Comparison of ENCODE assay signal across 27 mouse cellular contexts in genomic region chr7:40392699-40393098, GRCm38 (mm10).
DNase-seq lines count a peak whose midpoint lies in the region; ATAC-seq and TF ChIP-seq lines count a peak whose summit lies in the region.
"Had no signal": no experiment of that assay in that cellular context is flagged by ENCODE, and none has a peak within 500 bp of the region (broad histone marks: within the 10 kb centered on the region; RNA-seq: fewer than 3 reads in every experiment).

No protein-coding gene starts in this region.

- no peaks in the 10 kb centered on the region for H3K27me3 ChIP-seq in forebrain, embryonic 12.5 days
- H3K27me3 ChIP-seq in forebrain, embryonic 16.5 days (replicated peaks; ENCODE audit: control insufficient read depth, insufficient read depth, low read length): no peaks in the 10 kb centered on the region
- no peaks in the 10 kb centered on the region for H3K27me3 ChIP-seq in midbrain, embryonic 14.5 days (ENCODE audit: control insufficient read depth, insufficient read depth, low read length)
- H3K27me3 ChIP-seq: CH12.LX; embryonic facial prominence, embryonic 15.5 days; heart, embryonic 12.5 days; hindbrain, embryonic 15.5 days; neural tube, embryonic 12.5 days; Patski; stomach, embryonic 15.5 days had no signal

- H3K36me3 ChIP-seq in forebrain, embryonic 12.5 days (replicated peaks): no peaks in the 10 kb centered on the region
- H3K36me3 ChIP-seq in forebrain, embryonic 16.5 days (ENCODE audit: control insufficient read depth, insufficient read depth): no peaks in the 10 kb centered on the region
- H3K36me3 ChIP-seq in midbrain, embryonic 14.5 days (ENCODE audit: control insufficient read depth, insufficient read depth, low read length): no peaks in the 10 kb centered on the region
- H3K36me3 ChIP-seq: embryonic facial prominence, embryonic 15.5 days; G1E; heart, embryonic 12.5 days; hindbrain, embryonic 15.5 days; neural tube, embryonic 12.5 days; stomach, embryonic 15.5 days had no signal

- H3K4me3 ChIP-seq in layer of hippocampus, adult 2 months: no peak overlapping the region
- no peak overlapping the region for H3K4me3 ChIP-seq in forebrain, embryonic 12.5 days (replicated peaks)
- H3K4me3 ChIP-seq in forebrain, embryonic 16.5 days (replicated peaks; ENCODE audit: low read length): no peak overlapping the region
- H3K4me3 ChIP-seq in midbrain, embryonic 14.5 days (replicated peaks; ENCODE audit: low read depth, low read length): no peak overlapping the region
- H3K4me3 ChIP-seq: embryonic facial prominence, embryonic 15.5 days; heart, embryonic 12.5 days; hindbrain, embryonic 15.5 days; neural tube, embryonic 12.5 days; stomach, embryonic 15.5 days had no signal

- no peak for TF ChIP-seq CTCF in layer of hippocampus, adult 2 months (conservative IDR thresholded peaks at IDR 0.05)

- no peak overlapping the region for H3K9ac ChIP-seq in forebrain, embryonic 12.5 days
- H3K9ac ChIP-seq in forebrain, embryonic 16.5 days (replicated peaks; ENCODE audit: low read depth, low read length): no peak overlapping the region
- H3K9ac ChIP-seq in midbrain, embryonic 14.5 days (replicated peaks; ENCODE audit: low read length): no peak overlapping the region
- H3K9ac ChIP-seq: embryonic facial prominence, embryonic 15.5 days; heart, embryonic 12.5 days; hindbrain, embryonic 15.5 days; neural tube, embryonic 12.5 days; stomach, embryonic 15.5 days had no signal

- no peaks in the 10 kb centered on the region for H3K9me3 ChIP-seq in forebrain, embryonic 12.5 days
- H3K9me3 ChIP-seq in forebrain, embryonic 16.5 days (ENCODE audit: control insufficient read depth, low read length): no peaks in the 10 kb centered on the region
- H3K9me3 ChIP-seq in midbrain, embryonic 14.5 days (ENCODE audit: control insufficient read depth, low read length): no peaks in the 10 kb centered on the region
- H3K9me3 ChIP-seq: embryonic facial prominence, embryonic 15.5 days; heart, embryonic 12.5 days; hindbrain, embryonic 15.5 days; neural tube, embryonic 12.5 days; stomach, embryonic 15.5 days had no signal

- H3K4me2 ChIP-seq in forebrain, embryonic 12.5 days: no peak overlapping the region
- H3K4me2 ChIP-seq in forebrain, embryonic 16.5 days (ENCODE audit: low read length): no peak overlapping the region
- H3K4me2 ChIP-seq in midbrain, embryonic 14.5 days (ENCODE audit: low read length): no peak overlapping the region
- H3K4me2 ChIP-seq: embryonic facial prominence, embryonic 15.5 days; heart, embryonic 12.5 days; hindbrain, embryonic 15.5 days; liver, embryonic 11.5 days; neural tube, embryonic 12.5 days; stomach, embryonic 15.5 days had no signal

- H3K4me1 ChIP-seq in forebrain, embryonic 12.5 days: peaks cover 34% of the 10 kb centered on the region
- H3K4me1 ChIP-seq in forebrain, embryonic 16.5 days (replicated peaks; ENCODE audit: control insufficient read depth, insufficient read depth, low read length): peaks cover 26% of the 10 kb centered on the region
- H3K4me1 ChIP-seq in midbrain, embryonic 14.5 days (ENCODE audit: control insufficient read depth, insufficient read depth, low read length): peaks cover 23% of the 10 kb centered on the region
- H3K4me1 ChIP-seq: embryonic facial prominence, embryonic 15.5 days; heart, embryonic 12.5 days; stomach, embryonic 15.5 days had no signal

- H3K27ac ChIP-seq in layer of hippocampus, adult 2 months: peak overlapping the region; percentile 74
- H3K27ac ChIP-seq in forebrain, embryonic 12.5 days: peak overlapping the region; percentile 87
- H3K27ac ChIP-seq in forebrain, embryonic 16.5 days (ENCODE audit: low read length): peak overlapping the region; percentile 77
- peak overlapping the region; percentile 33 for H3K27ac ChIP-seq in midbrain, embryonic 14.5 days (replicated peaks; ENCODE audit: low read depth, low read length)
- H3K27ac ChIP-seq: embryonic facial prominence, embryonic 15.5 days; neural tube, embryonic 12.5 days; stomach, embryonic 15.5 days had no signal

- ATAC-seq in forebrain, embryonic 12.5 days (ENCODE audit: low FRiP score): peak; percentile 42; the same call in 1 of the 2 replicates
- peak; percentile 51 for ATAC-seq in forebrain, embryonic 16.5 days
- ATAC-seq in midbrain, embryonic 14.5 days (ENCODE audit: low FRiP score, low TSS enrichment): peak; percentile 9; the same call in 1 of the 2 replicates
- ATAC-seq: intestine, postnatal 0 days; Patski had no signal

- DNase-seq in layer of hippocampus, adult 2 months (ENCODE audit: low spot score in 2 of 2): no peak
- DNase-seq in layer of hippocampus, postnatal 14 days (ENCODE audit: low spot score in 2 of 2): no peak
- DNase-seq in midbrain, embryonic 14.5 days: no peak
- no peak for DNase-seq in layer of hippocampus, postnatal 36 days
- DNase-seq in yolk sac, embryonic 10.5 days (ENCODE audit: low spot score): no peak
- DNase-seq: adrenal gland, adult 2 months; B cell, adult 2 months; cerebellum, adult 11 months; cerebellum, adult 9-11 months; gastrocnemius, postnatal 10 days; heart, postnatal 10 days; kidney, postnatal 25 days; lung, adult 18-20 months; lung, postnatal 14 days; thymus, postnatal 36 days had no signal

- WGBS in forebrain, embryonic 12.5 days: 89% methylated on average over 1 of the region's 1 CpGs
- 89% methylated on average over 1 of the region's 1 CpGs for WGBS in forebrain, embryonic 16.5 days
- WGBS in midbrain, embryonic 14.5 days: 78% methylated on average over 1 of the region's 1 CpGs

Comparison
In these comparisons a context has a peak if more than half of its experiments do, and no peak if none do; other contexts are left out.
1. H3K27ac ChIP-seq: peak in every context shown above with its lines; median percentile 87 in forebrain, embryonic 12.5 days; 77 in forebrain, embryonic 16.5 days; 74 in layer of hippocampus, adult 2 months; 33 in midbrain, embryonic 14.5 days.